ENCODE assay signal across 8 mouse cellular contexts in genomic region chr19:5424782-5425741, GRCm38 (mm10). TPM values are rescaled to one million over a fixed set of nuclear protein-coding genes. Genes with fewer than 3 reads are reported as not detected.
DNase-seq lines count a peak whose midpoint lies in the region; ATAC-seq and TF ChIP-seq lines count a peak whose summit lies in the region.

TSS of gene Drap1 (minus strand) at chr19:5424979.
TSS of gene AI837181 (plus strand) at chr19:5425144.

- H3K9ac ChIP-seq in embryonic facial prominence, embryonic 15.5 days: peak within 1 kb of the TSS; percentile 89
- peak within 1 kb of the TSS; percentile 97 for H3K9ac ChIP-seq in kidney, embryonic 14.5 days (ENCODE audit: low read depth, low read length)
- H3K9ac ChIP-seq in limb, embryonic 15.5 days: peak within 1 kb of the TSS; percentile 89

- H3K4me1 ChIP-seq in bone marrow, adult 2 months (ENCODE audit: control insufficient read depth, insufficient read depth, low read length): no peaks in the 10 kb centered on the region; the same call in 1 of the 2 replicates
- H3K4me1 ChIP-seq in embryonic facial prominence, embryonic 15.5 days: peaks cover 41% of the 10 kb centered on the region
- peaks cover 25% of the 10 kb centered on the region for H3K4me1 ChIP-seq in kidney, embryonic 14.5 days (ENCODE audit: control insufficient read depth, insufficient read depth, low read length)
- H3K4me1 ChIP-seq in limb, embryonic 15.5 days: peaks cover 44% of the 10 kb centered on the region

- peak; percentile 43; the same call in 1 of the 2 replicates for TF ChIP-seq POLR2A in bone marrow, adult 2 months (IDR thresholded peaks at IDR 0.05; ENCODE audit: borderline replicate concordance, control insufficient read depth, low read depth, low read length)

- H3K27me3 ChIP-seq in embryonic facial prominence, embryonic 15.5 days: no peaks in the 10 kb centered on the region
- H3K27me3 ChIP-seq in kidney, embryonic 14.5 days (ENCODE audit: control insufficient read depth, insufficient read depth, low read length): no peaks in the 10 kb centered on the region
- no peaks in the 10 kb centered on the region for H3K27me3 ChIP-seq in limb, embryonic 15.5 days

- H3K9me3 ChIP-seq in embryonic facial prominence, embryonic 15.5 days (replicated peaks): no peaks in the 10 kb centered on the region
- H3K9me3 ChIP-seq in kidney, embryonic 14.5 days (ENCODE audit: control insufficient read depth, low read length): no peaks in the 10 kb centered on the region
- no peaks in the 10 kb centered on the region for H3K9me3 ChIP-seq in limb, embryonic 15.5 days

- H3K36me3 ChIP-seq in embryonic facial prominence, embryonic 15.5 days: peaks cover 43% of the 10 kb centered on the region
- peaks cover 38% of the 10 kb centered on the region for H3K36me3 ChIP-seq in kidney, embryonic 14.5 days (ENCODE audit: control insufficient read depth, insufficient read depth, low read length)
- H3K36me3 ChIP-seq in limb, embryonic 15.5 days: peaks cover 44% of the 10 kb centered on the region

- DNase-seq in 416B (ENCODE audit: low read depth): peak; percentile 98
- DNase-seq in heart, adult 9 months (ENCODE audit: low spot score in 2 of 2): peak; percentile 88 to 92
- DNase-seq in monocyte, adult 2 months (ENCODE audit: low read depth in 1 of 2, low spot score in 2 of 2): peak; percentile 63 to 84
- DNase-seq in spleen, postnatal 36 days (ENCODE audit: low spot score in 2 of 2): peak; percentile 89 to 94

- peak within 1 kb of the TSS; percentile 75 for H3K4me2 ChIP-seq in embryonic facial prominence, embryonic 15.5 days (replicated peaks)
- H3K4me2 ChIP-seq in kidney, embryonic 14.5 days (replicated peaks; ENCODE audit: low read depth, low read length): peak within 1 kb of the TSS; percentile 78
- peak within 1 kb of the TSS; percentile 83 for H3K4me2 ChIP-seq in limb, embryonic 15.5 days

- under 1% methylated on average over 85 of the region's 87 CpGs for WGBS in bone marrow, adult 2 months
- under 1% methylated on average over 80 of the region's 87 CpGs for WGBS in embryonic facial prominence, embryonic 15.5 days
- WGBS in kidney, embryonic 14.5 days: under 1% methylated on average over 78 of the region's 87 CpGs
- 1% methylated on average over 75 of the region's 87 CpGs for WGBS in limb, embryonic 15.5 days

- ATAC-seq in embryonic facial prominence, embryonic 15.5 days (ENCODE audit: insufficient number of reproducible peaks, low FRiP score, low TSS enrichment, low read depth): peak; percentile 94
- peak; percentile 94 for ATAC-seq in kidney, embryonic 14.5 days (ENCODE audit: low FRiP score, low TSS enrichment)
- peak; percentile 90 for ATAC-seq in limb, embryonic 15.5 days (ENCODE audit: insufficient number of reproducible peaks, low FRiP score, low TSS enrichment, low read depth)

- H3K4me3 ChIP-seq in bone marrow, adult 2 months (replicated peaks; ENCODE audit: control insufficient read depth, low read depth, low read length): peak within 1 kb of the TSS; percentile 100
- H3K4me3 ChIP-seq in embryonic facial prominence, embryonic 15.5 days (replicated peaks): peak within 1 kb of the TSS; percentile 87
- H3K4me3 ChIP-seq in kidney, embryonic 14.5 days (ENCODE audit: low read length): peak within 1 kb of the TSS; percentile 93
- peak within 1 kb of the TSS; percentile 81 for H3K4me3 ChIP-seq in limb, embryonic 15.5 days

- no peak for TF ChIP-seq CTCF in bone marrow, adult 2 months (IDR thresholded peaks at IDR 0.05; ENCODE audit: control insufficient read depth, insufficient read depth, low read length)

- H3K27ac ChIP-seq in bone marrow, adult 2 months (ENCODE audit: control insufficient read depth, insufficient read depth, low read depth, low read length, poor library complexity): peak within 1 kb of the TSS; percentile 86
- H3K27ac ChIP-seq in embryonic facial prominence, embryonic 15.5 days (replicated peaks): peak within 1 kb of the TSS; percentile 94
- H3K27ac ChIP-seq in kidney, embryonic 14.5 days (ENCODE audit: low read depth, low read length): peak within 1 kb of the TSS; percentile 83
- peak within 1 kb of the TSS; percentile 95 for H3K27ac ChIP-seq in limb, embryonic 15.5 days

RNA-seq across cellular contexts. Expression of gene Drap1, which starts in this region (rescaled TPM):
- polyA plus RNA-seq in bone marrow, adult 2 months (2011; ENCODE audit: insufficient read depth, insufficient read length, low replicate concordance, missing spikeins): 169 and 195 TPM in 2 replicates
- 267 and 280 TPM in 2 replicates for polyA plus RNA-seq in embryonic facial prominence, embryonic 15.5 days (2015; fragmentation: Nextera tagmentation; extraction: Ambion mirVana)
- 191 and 248 TPM in 2 replicates for polyA plus RNA-seq in kidney, embryonic 14.5 days (2014; fragmentation: Nextera tagmentation; extraction: Ambion mirVana)
- 254 and 257 TPM in 2 replicates for polyA plus RNA-seq in limb, embryonic 15.5 days (2015; fragmentation: Nextera tagmentation; extraction: Ambion mirVana)

RNA-seq across cellular contexts. Expression of gene AI837181, which starts in this region (rescaled TPM):
- 7.0 and 21.5 TPM in 2 replicates for polyA plus RNA-seq in bone marrow, adult 2 months (2011; ENCODE audit: insufficient read depth, insufficient read length, low replicate concordance, missing spikeins)
- polyA plus RNA-seq in embryonic facial prominence, embryonic 15.5 days (2015; fragmentation: Nextera tagmentation; extraction: Ambion mirVana): 67.4 and 72.3 TPM in 2 replicates
- 39.0 and 40.8 TPM in 2 replicates for polyA plus RNA-seq in kidney, embryonic 14.5 days (2014; fragmentation: Nextera tagmentation; extraction: Ambion mirVana)
- polyA plus RNA-seq in limb, embryonic 15.5 days (2015; fragmentation: Nextera tagmentation; extraction: Ambion mirVana): 68.6 and 69.9 TPM in 2 replicates

Comparison
In these comparisons a context has a peak if more than half of its experiments do, and no peak if none do; other contexts are left out.
1. Peak in every context shown above with its lines: DNase-seq, ATAC-seq, H3K4me3 ChIP-seq and H3K27ac ChIP-seq.